Comparison of ENCODE assay signal across 10 mouse cellular contexts in the genomic region with DNA sequence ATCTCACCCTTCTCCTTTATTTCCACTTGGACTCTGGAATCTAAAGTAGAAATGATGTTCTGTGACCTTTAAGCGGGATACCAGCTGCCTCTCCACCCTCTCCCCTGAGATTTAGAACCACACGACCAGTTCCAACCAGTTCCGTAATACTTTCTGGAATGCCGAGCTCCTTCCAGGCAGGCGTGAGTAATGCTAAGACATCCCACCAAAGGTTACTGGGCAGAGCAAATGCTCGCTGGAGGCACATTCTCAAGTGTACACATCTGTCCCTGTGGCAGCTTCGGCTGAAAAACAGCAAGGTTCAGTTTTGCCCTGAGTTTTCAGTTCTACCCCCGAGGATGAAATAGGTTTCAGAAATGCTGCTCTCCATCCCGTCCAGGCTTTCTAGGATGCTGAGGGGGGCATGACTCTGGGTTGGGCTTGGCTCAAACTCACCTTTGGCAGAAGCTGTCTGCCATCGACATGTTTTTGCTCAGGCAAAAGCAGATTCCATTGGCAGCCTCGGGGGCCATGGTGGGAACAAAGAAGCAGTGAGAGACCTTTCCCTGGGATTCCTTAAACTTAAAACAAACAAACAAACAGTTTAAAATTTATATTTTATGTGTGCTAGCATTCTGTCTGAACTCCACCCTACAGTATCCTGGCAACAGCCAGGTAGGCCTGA. TPM values are rescaled to one million over a fixed set of nuclear protein-coding genes. Genes with fewer than 3 reads are reported as not detected.
A peak's percentile ranks its signal among the peaks of the same experiment; 100 is the strongest.
DNase-seq lines count a peak whose midpoint lies in the region; ATAC-seq and TF ChIP-seq lines count a peak whose summit lies in the region.
"Had no signal": no experiment of that assay in that cellular context is flagged by ENCODE, and none has a peak within 500 bp of the region (broad histone marks: within the 10 kb centered on the region; RNA-seq: fewer than 3 reads in every experiment).

No protein-coding gene starts in this region.

- intact Hi-C loops in heart, postnatal 25 days (cut with DNase I), result no loop called here

- DNase-seq in heart, adult 11 months, result peak; percentile 98
- peak; percentile 36 for DNase-seq in embryonic facial prominence, embryonic 10.5 days (ENCODE audit: low spot score)
- peak; percentile 76 for DNase-seq in heart, postnatal 25 days (ENCODE audit: low spot score)
- DNase-seq in lung, postnatal 25 days (ENCODE audit: low spot score), result peak; percentile 68
- DNase-seq in T-cell, adult 2 months (ENCODE audit: low spot score), result no peak
- DNase-seq in liver, postnatal 0 days, result no peak

- H3K27me3 ChIP-seq in heart, embryonic 12.5 days (replicated peaks), result 0 out of 2 replicates have a peak, but pooled peaks cover 3% of the 10 kb centered on the region
- H3K27me3 ChIP-seq in embryonic facial prominence, embryonic 10.5 days (replicated peaks; ENCODE audit: low read depth, poor library complexity, severe bottlenecking), result no peaks in the 10 kb centered on the region; the same call in 1 of the 2 replicates
- H3K27me3 ChIP-seq in hindbrain, embryonic 16.5 days (replicated peaks; ENCODE audit: control insufficient read depth, insufficient read depth, low read length), result no peaks in the 10 kb centered on the region
- no peaks in the 10 kb centered on the region for H3K27me3 ChIP-seq in liver, postnatal 0 days (ENCODE audit: insufficient read depth, low read length)
- H3K27me3 ChIP-seq: limb, embryonic 12.5 days had no signal

- H3K4me3 ChIP-seq in heart, embryonic 12.5 days, result no peak overlapping the region
- H3K4me3 ChIP-seq in embryonic facial prominence, embryonic 10.5 days, result no peak overlapping the region
- no peak overlapping the region for H3K4me3 ChIP-seq in hindbrain, embryonic 16.5 days (ENCODE audit: low read length)
- no peak overlapping the region for H3K4me3 ChIP-seq in liver, postnatal 0 days (ENCODE audit: low read depth, low read length)
- H3K4me3 ChIP-seq: limb, embryonic 12.5 days had no signal

- H3K4me1 ChIP-seq in heart, embryonic 12.5 days (replicated peaks), result peaks cover 26% of the 10 kb centered on the region
- peaks cover 37% of the 10 kb centered on the region for H3K4me1 ChIP-seq in embryonic facial prominence, embryonic 10.5 days
- no peaks in the 10 kb centered on the region for H3K4me1 ChIP-seq in hindbrain, embryonic 16.5 days (ENCODE audit: control insufficient read depth, insufficient read depth, low read depth, low read length)
- no peaks in the 10 kb centered on the region for H3K4me1 ChIP-seq in liver, postnatal 0 days (ENCODE audit: insufficient read depth)

- no peak for ATAC-seq in heart, embryonic 12.5 days (ENCODE audit: insufficient number of reproducible peaks, low FRiP score)
- ATAC-seq in hindbrain, embryonic 16.5 days, result no peak
- ATAC-seq in liver, postnatal 0 days, result no peak

- WGBS in heart, embryonic 12.5 days, result 41% methylated on average over 11 of the region's 11 CpGs
- WGBS in embryonic facial prominence, embryonic 10.5 days, result 58% methylated on average over 11 of the region's 11 CpGs
- 71% methylated on average over 11 of the region's 11 CpGs for WGBS in hindbrain, embryonic 16.5 days
- WGBS in liver, postnatal 0 days (ENCODE audit: insufficient replicate concordance), result 69% methylated on average over 11 of the region's 11 CpGs

- H3K27ac ChIP-seq in heart, embryonic 12.5 days (ENCODE audit: poor library complexity, severe bottlenecking), result no peak overlapping the region
- peak overlapping the region; percentile 60 for H3K27ac ChIP-seq in embryonic facial prominence, embryonic 10.5 days (replicated peaks)
- no peak overlapping the region for H3K27ac ChIP-seq in hindbrain, embryonic 16.5 days (ENCODE audit: low read depth, low read length)
- no peak overlapping the region for H3K27ac ChIP-seq in liver, postnatal 0 days (ENCODE audit: low read depth)
- H3K27ac ChIP-seq: limb, embryonic 12.5 days had no signal

- no peaks in the 10 kb centered on the region for H3K36me3 ChIP-seq in heart, embryonic 12.5 days
- H3K36me3 ChIP-seq in embryonic facial prominence, embryonic 10.5 days (replicated peaks), result no peaks in the 10 kb centered on the region
- H3K36me3 ChIP-seq in hindbrain, embryonic 16.5 days (ENCODE audit: control insufficient read depth, insufficient read depth, low read length), result no peaks in the 10 kb centered on the region
- no peaks in the 10 kb centered on the region for H3K36me3 ChIP-seq in liver, postnatal 0 days (replicated peaks; ENCODE audit: insufficient read depth, low read length)
- H3K36me3 ChIP-seq: limb, embryonic 12.5 days had no signal

- TF ChIP-seq CTCF in liver, postnatal 0 days (IDR thresholded peaks at IDR 0.05; ENCODE audit: low read depth), result no peak

- no peak overlapping the region for H3K4me2 ChIP-seq in heart, embryonic 12.5 days
- H3K4me2 ChIP-seq in hindbrain, embryonic 16.5 days (ENCODE audit: low read length), result no peak overlapping the region
- no peak overlapping the region for H3K4me2 ChIP-seq in liver, postnatal 0 days (ENCODE audit: low read depth, low read length)
- H3K4me2 ChIP-seq: limb, embryonic 12.5 days had no signal

- H3K9me3 ChIP-seq in heart, embryonic 12.5 days (replicated peaks), result peaks cover 4% of the 10 kb centered on the region
- H3K9me3 ChIP-seq in embryonic facial prominence, embryonic 10.5 days, result peaks cover 7% of the 10 kb centered on the region; the same call in 1 of the 2 replicates
- H3K9me3 ChIP-seq in hindbrain, embryonic 16.5 days (ENCODE audit: control insufficient read depth, low read length), result peaks cover 2% of the 10 kb centered on the region; the same call in 1 of the 2 replicates
- H3K9me3 ChIP-seq in liver, postnatal 0 days (ENCODE audit: low read length), result no peaks in the 10 kb centered on the region

- no peak overlapping the region for H3K9ac ChIP-seq in heart, embryonic 12.5 days
- H3K9ac ChIP-seq in hindbrain, embryonic 16.5 days (ENCODE audit: low read depth, low read length), result no peak overlapping the region
- no peak overlapping the region for H3K9ac ChIP-seq in liver, postnatal 0 days (replicated peaks)
- H3K9ac ChIP-seq: limb, embryonic 12.5 days had no signal

- no peak for TF ChIP-seq EP300 in liver, postnatal 0 days (IDR thresholded peaks at IDR 0.05; ENCODE audit: low read depth)

RNA-seq across cellular contexts. Expression of gene Medag, which starts 21.9 kb away (rescaled TPM):
- polyA plus RNA-seq in heart, embryonic 12.5 days (2016; fragmentation: Nextera tagmentation; extraction: Ambion mirVana), result 1.2 and 1.4 TPM in 2 replicates
- 0.17 and 0.38 TPM in 2 replicates for polyA plus RNA-seq in embryonic facial prominence, embryonic 10.5 days (2016; fragmentation: Nextera tagmentation; extraction: Ambion mirVana)
- total RNA-seq in heart, postnatal 25 days (2021), result 10 to 100 TPM; 16.2 to 16.7 TPM
- polyA plus RNA-seq in hindbrain, embryonic 16.5 days (2015; fragmentation: Nextera tagmentation; extraction: Ambion mirVana), result 6.4 and 6.5 TPM in 2 replicates
- 0.11 and 0.21 TPM in 2 replicates for polyA plus RNA-seq in liver, postnatal 0 days (2015; fragmentation: Nextera tagmentation; extraction: Ambion mirVana)

RNA-seq across cellular contexts. Expression of gene Tex26, which starts 49.8 kb away (rescaled TPM):
- 0.56 and 0.77 TPM in 2 replicates for polyA plus RNA-seq in heart, embryonic 12.5 days (2016; fragmentation: Nextera tagmentation; extraction: Ambion mirVana)
- polyA plus RNA-seq in embryonic facial prominence, embryonic 10.5 days (2016; fragmentation: Nextera tagmentation; extraction: Ambion mirVana), result 0.62 and 1.1 TPM in 2 replicates
- total RNA-seq in heart, postnatal 25 days (2021), result not detected
- polyA plus RNA-seq in hindbrain, embryonic 16.5 days (2015; fragmentation: Nextera tagmentation; extraction: Ambion mirVana), result 0.82 and 1.4 TPM in 2 replicates
- not detected in 2 replicates for polyA plus RNA-seq in liver, postnatal 0 days (2015; fragmentation: Nextera tagmentation; extraction: Ambion mirVana)
- polyA plus RNA-seq: spleen, adult 2 months had no signal

Comparison
In these comparisons a context has a peak if more than half of its experiments do, and no peak if none do; other contexts are left out.
1. DNase-seq: peak in heart, adult 11 months (single experiment), embryonic facial prominence, embryonic 10.5 days (single experiment), heart, postnatal 25 days (single experiment) and lung, postnatal 25 days (single experiment); none in T-cell, adult 2 months (single experiment) and liver, postnatal 0 days (single experiment).